Mouse (Mus musculus) lung, postnatal 10 days (tissue): ENCODE data around the gene Fat3.

Source experiments
- DNase-seq: peaks from one replicate; pipeline ENCODE4 v3.0.0; 2021

Gene Fat3

DNA sequence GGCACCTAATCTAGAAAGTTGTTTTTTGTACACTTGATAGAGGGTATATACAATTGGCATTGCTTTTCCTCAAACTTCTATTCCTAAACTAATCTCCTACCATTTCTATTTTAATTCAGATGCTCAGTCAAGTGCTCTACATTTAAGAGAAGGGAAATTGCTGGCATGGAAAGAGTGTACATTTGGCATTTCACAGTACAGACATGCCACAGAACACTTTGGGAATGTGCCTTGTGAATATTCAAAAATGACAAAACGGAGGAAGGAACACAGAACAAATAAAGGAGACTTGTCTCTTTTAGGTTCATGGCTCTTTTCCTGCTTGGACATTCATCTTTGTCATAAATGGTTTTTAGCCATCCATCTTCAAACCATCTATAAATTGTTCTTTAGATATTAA, 498.1 kb downstream of the Fat3 start:
- no peak for DNase-seq

DNA sequence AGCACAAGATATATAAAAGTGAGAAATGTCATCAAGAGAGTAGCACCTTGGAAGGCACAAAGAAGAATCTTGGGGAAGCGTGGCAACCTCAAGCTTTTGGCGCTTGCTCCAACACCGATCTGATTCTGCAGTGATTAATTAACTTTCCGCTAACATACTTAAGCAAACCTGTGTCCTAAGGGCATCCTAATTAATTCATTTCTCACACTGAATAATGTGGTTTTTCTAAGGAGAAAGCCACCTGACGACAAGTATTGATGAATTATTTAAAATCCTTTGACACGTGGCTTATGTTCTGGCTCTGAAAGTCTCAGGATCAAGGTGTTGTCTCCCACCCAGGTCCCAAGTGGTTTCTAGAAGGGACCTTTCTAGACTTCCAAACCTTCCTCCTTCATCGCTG, 506.3 kb downstream of the Fat3 start:
- no peak for DNase-seq

- DNase-seq = no peak
Observed at GRCm38 (mm10) chr9:15994177-15994576, 506.9 kb downstream of the Fat3 start.

DNA sequence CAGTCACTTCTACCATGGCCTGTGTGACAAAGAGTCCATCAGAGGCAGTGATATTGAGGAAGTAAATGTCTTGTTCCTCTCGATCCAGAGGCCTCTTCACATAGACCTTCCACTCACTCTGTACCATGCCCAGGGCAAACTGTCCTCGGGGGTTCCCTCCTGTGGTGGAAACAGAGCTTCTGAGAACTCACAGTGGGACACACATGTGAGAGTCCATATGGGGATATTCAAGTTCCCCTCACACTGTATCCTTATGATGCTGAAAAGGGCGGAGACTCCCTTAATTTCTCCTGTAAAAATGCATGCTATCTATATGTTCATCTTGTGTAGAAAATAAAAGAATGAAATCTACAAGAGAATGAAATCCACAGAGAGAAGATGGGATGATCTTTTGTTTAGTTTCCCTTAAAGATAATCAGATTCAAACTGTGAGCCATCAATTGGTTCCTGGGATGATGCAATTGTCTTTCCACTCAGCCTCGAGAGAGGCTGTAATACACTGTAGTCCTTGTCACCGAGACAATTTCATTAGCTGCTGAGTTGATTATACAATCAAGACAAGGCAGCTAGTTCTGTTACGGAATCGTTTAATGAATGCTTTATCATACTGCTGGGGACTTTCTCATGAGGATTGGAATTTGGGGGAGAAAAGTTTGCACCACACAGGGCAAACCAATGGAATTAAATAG, 508.8 kb downstream of the Fat3 start:
- no peak for DNase-seq

- DNase-seq = no peak
Observed at GRCm38 (mm10) chr9:15978317-15978716, 522.8 kb downstream of the Fat3 start.

GRCm38 (mm10) chr9:15976959-15977663, 524.0 kb downstream of the Fat3 start:
- DNase-seq = peak; percentile 63

DNA sequence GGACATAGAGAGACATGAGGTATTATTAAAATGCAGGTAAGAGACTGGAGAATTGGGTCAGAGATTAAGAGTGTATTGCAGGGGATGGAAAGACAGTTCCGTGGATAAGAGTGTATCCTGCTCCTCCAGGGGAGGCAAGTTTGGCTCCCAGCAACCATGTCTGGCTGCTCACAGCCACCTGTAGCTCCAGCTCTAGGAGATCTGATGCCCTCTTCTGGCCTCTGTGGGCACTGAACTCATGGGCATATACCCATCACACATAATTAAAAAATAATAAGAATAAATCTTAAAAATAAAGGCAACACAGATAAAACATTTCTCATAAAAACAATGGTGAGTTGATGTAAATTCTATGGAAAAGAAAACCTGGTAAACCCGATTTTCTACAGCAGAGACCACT, 525.1 kb downstream of the Fat3 start:
- DNase-seq = no peak

DNA sequence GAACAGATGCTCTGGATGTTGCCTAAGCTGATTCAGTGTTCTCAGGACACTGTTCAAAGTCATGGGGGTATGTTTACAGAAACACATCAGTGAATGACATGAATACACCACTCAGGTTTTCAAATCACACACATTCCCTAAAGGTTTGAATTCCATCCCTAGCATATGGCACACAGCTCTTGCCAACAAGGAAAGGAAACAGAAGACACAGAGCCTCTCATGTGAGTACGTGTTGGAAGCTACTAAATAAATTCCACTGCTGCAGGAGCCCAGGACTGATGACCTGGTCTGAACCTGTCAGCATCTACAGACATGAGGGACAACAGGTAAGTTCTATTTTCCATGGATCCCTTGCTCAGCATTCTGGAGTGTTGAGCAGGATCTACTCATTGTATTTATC, 528.9 kb downstream of the Fat3 start:
- DNase-seq = no peak

DNA sequence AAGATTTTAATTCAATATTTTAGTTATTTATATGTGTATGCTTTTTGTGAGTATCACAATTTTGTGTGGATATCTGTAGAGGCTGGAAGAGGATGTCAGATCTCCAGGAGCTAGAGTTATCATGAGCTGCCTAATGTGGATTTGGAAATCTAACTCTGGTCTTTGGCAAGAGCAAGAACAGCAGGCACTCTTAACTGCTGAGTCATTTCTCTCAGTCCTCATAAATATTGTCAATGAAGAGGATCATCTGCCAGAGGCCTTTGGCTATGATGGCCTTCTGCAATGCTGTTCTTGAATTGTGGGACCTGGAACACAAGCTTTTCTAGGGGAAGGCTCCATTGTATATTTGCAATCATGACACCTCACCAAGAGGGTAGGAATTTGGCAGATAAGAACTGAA, 529.7 kb downstream of the Fat3 start:
- no peak for DNase-seq

GRCm38 (mm10) chr9:15964198-15964597, 536.9 kb downstream of the Fat3 start:
- DNase-seq = no peak

DNA sequence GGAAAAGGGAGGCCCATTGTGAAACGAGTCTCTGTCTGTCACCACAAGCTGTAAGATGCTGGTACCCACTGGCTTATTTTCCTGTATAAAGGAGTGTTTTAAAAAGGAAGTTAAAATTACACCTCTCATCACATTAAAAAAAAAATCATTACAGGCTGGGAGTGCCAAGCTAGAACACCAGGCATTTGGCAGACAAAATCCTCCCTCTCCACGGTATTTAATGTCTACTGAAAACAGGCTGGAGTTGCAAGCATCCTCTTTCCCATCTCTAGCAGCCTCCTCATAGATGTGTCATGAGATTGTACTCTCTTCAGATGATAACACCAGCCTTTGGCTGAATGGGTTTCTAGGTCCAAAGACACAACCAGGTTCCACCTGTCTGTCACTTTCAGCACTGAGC, 538.2 kb downstream of the Fat3 start:
- no peak for DNase-seq

DNA sequence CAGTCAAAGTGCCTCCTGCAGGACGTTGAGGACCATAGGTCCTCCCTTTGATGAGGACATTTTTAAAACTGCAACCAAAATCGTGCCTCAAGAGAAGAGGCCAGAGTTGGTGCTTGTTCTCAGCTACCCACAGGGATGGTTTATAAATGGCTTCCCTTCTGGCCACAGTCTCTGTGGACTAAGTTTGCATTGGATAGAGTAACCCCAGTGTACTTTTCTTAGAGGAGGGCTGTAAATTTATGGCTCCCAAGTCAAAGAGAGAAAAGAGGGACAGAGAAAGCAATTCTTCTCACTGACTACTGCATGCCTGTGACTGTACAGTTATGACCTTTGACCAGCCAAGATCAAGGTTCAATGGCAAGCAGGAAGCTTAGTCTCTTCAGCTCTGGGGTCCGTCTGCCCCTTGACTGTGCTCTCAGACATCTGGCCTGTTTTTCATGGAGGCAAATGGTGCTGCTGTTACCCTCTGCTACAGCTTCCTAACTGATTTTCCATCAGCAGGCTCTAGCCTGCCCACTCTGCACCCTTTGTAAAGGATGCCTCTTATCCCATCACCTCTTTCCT, 542.8 kb downstream of the Fat3 start:
- no peak for DNase-seq

DNA sequence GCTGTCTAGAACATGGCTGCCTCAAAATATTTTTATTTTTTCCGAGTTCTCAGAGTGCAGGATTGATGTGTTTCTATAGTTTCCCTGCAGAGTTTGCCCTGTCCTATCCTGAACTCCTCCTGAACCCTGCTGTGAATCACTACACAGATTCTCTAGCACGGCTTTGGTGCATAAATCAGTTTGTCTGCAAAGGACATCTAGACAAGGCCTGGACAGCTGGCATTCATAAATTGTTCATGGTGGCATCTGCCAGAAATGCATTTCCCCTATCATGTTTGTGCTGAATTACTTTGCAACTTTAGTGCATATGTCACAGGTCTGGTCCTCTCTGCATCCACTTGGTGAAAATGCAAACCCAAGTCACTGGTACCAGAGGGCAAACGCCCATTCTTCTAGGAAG, 543.3 kb downstream of the Fat3 start:
- no peak for DNase-seq

- DNase-seq = no peak
Observed at GRCm38 (mm10) chr9:15955147-15955782, 545.8 kb downstream of the Fat3 start.

DNA sequence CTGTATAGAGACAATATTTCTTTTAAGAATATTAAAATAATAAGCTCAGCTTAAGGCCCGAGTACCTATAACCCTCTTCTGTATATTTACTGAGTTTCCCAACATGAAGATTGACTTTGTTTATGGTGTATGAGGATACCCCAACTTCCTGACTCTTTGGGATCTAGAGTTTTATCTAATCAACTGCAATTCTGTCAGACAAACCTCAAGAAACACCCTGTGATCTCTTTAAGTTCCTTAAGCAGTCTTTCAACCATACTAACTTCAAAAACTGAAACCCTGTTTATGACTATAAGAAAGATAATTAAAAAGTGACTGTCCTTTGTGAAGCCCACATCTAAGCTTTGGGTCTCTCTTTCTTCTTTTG, 546.8 kb downstream of the Fat3 start:
- no peak for DNase-seq

GRCm38 (mm10) chr9:15953585-15954337, 547.3 kb downstream of the Fat3 start:
- DNase-seq = no peak

DNA sequence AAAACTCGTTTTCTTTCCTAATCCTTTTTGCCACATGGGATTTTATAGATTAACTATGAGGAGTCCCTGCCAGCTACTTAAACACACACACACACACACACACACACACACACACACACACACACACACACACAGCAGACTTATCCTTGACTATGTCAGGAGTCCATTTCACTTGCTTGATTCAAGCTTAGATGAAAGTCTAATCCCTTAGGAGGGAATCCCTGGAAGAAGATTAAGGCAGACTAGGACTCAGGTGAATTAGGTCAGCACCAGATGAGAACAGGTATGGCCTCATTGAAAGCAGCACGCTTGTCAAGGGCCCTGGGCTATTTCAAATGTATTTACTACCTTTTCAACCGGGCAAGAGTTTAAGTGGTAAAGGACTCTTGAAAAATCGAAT, 553.0 kb downstream of the Fat3 start:
- no peak for DNase-seq

GRCm38 (mm10) chr9:15944182-15944581, 556.9 kb downstream of the Fat3 start:
- DNase-seq = no peak

DNA sequence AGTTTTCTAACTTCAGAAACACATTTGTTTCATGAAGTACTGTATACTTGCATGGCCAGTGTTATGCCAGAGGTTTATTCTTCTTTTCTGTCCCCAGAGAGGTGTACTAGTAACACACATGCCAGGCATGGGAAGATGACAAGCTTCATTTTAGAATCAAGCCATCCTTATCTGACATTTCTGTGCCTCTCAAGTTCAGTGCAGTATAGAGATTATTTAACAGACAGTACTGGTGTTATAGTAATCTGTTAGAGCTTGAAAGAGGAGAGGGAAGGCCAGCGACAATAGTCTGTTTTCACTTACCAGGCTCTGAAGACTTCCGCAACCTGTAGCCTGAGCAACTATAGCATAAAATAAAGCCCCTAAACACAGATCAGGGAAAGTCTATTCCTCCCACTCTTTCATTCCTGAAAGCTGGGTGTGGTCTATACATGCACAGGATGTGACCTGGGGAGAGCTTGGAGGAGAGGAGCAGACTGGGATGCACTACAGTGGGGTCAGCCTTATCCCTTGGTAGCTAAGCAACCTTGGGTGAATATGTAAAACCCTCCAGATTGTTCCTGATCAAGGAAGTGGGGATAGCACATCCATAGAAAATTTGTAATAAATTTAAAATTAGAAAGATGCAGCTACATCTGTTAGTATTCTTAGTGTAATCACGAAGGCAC, 557.5 kb downstream of the Fat3 start:
- DNase-seq = no peak

- DNase-seq = no peak
Observed at GRCm38 (mm10) chr9:15941818-15942217, 559.3 kb downstream of the Fat3 start.

DNA sequence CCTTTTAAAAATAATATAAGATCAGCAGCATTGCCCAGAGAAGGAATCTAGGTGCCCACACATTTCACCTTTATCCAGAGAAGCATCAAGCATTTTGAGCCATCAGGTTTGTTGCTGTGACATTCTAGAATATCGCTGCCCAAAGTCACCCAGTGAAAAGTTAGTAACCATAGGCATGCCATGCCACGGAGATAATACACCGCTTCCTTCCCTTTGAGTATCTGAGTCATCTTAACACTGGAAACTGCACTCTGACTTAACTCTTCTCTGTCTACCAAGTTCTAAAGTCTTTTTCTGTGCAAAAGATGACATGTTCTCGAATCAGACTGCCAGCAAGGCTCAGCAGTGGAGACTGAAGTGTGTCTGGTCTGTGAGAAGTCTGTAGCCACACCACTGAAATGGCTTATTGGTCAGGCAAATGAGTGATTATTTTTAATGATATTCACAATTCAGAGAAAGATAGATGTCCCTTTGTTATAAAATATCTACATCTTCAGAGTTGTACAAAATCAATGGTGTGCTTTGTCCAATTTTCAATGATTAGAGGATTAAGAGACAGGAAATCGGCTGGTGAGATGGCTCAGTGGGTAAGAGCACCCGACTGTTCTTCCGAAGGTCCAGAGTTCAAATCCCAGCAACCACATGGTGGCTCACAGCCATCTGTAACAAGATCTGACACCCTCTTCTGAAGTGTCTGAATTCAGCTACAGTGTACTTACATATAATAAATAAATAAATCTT, 560.0 kb downstream of the Fat3 start:
- DNase-seq = no peak

GRCm38 (mm10) chr9:15939594-15939993, 561.5 kb downstream of the Fat3 start:
- DNase-seq = peak; percentile 17
